Mouse (Mus musculus) kidney, postnatal 0 days (tissue): ENCODE measurements around the gene Smad3. TPM values are rescaled to one million over a fixed set of nuclear protein-coding genes. Genes with fewer than 3 reads are reported as not detected.

Experiments
- ATAC-seq: fragments of 200-750 bp; cut with Nextera tagmentation; replicated peaks from 2 replicates; pipeline ENCODE4 v1.8.0; 2017; ENCODE audit warnings: low read depth, moderate number of reproducible peaks, moderate TSS enrichment, moderate library complexity; ENCODE audit not compliant: low FRiP score
- DNase-seq: peaks from one replicate; pipeline ENCODE4 v3.0.0-alpha.2; 2016; ENCODE audit warnings: low spot score
- H3K27ac ChIP-seq: fragments of 300-500 bp; sonication (generic); 2 replicates; pipeline ENCODE4 v1.5.1; 2014; ENCODE audit warnings: mild to moderate bottlenecking
- H3K27me3 ChIP-seq: fragments of 300-500 bp; sonication (generic); 2 replicates; pipeline ENCODE4 v1.6.1; 2014; ENCODE audit warnings: low read length, mixed read lengths; ENCODE audit not compliant: insufficient read depth
- H3K36me3 ChIP-seq: fragments of 300-500 bp; sonication (generic); 2 replicates; pipeline ENCODE4 v1.6.1; 2014; ENCODE audit warnings: low read length, mixed read lengths; ENCODE audit not compliant: insufficient read depth
- H3K4me1 ChIP-seq: fragments of 300-500 bp; sonication (generic); replicated peaks from 2 replicates; pipeline ENCODE4 v1.6.1; 2014; ENCODE audit warnings: antibody characterized with exemption, low read length, mixed read lengths; ENCODE audit not compliant: insufficient read depth
- H3K4me2 ChIP-seq: fragments of 300-500 bp; sonication (generic); 2 replicates; pipeline ENCODE4 v1.6.1; 2014; ENCODE audit warnings: mild to moderate bottlenecking, low read length, moderate library complexity, mixed read lengths
- H3K4me3 ChIP-seq: fragments of 300-500 bp; sonication (generic); replicated peaks from 2 replicates; pipeline ENCODE4 v1.5.1; 2014; ENCODE audit warnings: low read depth, low read length
- H3K9ac ChIP-seq: fragments of 300-500 bp; sonication (generic); 2 replicates; pipeline ENCODE4 v1.6.1; 2014; ENCODE audit warnings: low read depth, low read length
- H3K9me3 ChIP-seq: fragments of 300-500 bp; sonication (generic); replicated peaks from 2 replicates; pipeline ENCODE4 v1.6.1; 2016; ENCODE audit warnings: low read length, inconsistent platforms, mixed read lengths
- CTCF ChIP-seq: IDR thresholded peaks from 2 replicates; pipeline ENCODE4 v1.5.1; 2016; ENCODE audit warnings: antibody characterized with exemption, low read depth, mild to moderate bottlenecking, moderate library complexity
- WGBS: fragments of 180-500 bp; shearing (Covaris S2); extraction: QIAGEN DNeasy Blood & Tissue Kit; methylation state at CpG from one replicate; pipeline ENCODE4 v1.1.7; 2014; 5-methylcytosine and 5-hydroxymethylcytosine counted together
- polyA plus RNA-seq: library from polyadenylated mRNA; unstranded; fragments of >200 nt; fragmentation: Nextera tagmentation; extraction: Ambion mirVana; gene quantifications from 2 replicates; pipeline ENCODE4 v1.2.1, GENCODE M21; 2015

Gene Smad3
- polyA plus RNA-seq, 1 experiment from 2014 or later: 20.0 TPM

DNA sequence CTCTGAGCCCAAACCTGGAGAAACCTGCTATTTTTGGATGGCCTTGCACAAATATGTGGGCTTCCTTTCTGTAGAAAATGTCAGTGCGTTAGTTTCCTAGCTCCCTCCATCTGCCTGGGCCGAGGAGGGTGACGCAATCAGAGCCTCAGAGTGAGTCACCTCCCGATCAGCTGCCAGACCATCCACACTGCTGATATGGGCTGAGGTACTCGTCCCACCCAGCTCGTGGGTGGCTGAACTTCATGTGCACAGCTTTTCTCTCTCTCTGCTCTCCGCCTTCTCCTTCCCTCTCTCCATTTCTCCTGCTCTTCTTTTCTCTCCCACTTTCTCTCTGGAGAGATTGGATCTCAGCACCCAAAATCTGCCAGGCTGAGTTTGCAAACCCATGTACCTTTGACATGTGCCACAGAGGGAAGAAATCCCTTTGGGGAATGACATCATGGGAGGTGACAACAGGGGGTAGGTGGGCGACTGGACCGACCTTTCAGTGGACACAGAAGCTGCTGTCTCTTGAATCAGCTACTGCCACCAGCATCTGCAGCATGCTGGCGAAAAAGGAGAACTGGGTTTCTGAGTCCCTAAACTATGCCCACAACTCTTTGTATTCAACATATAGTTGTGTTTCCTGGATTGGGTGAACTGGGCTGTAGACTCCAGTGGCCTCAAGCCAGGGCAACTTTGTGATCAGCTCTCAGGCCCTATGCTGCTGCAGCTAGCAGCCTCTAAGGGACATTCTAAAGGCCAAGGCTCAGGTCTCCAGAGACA lies 36.1 kb upstream of the Smad3 start:
- H3K36me3 ChIP-seq: no peaks in the 10 kb centered on the region
- H3K9ac ChIP-seq: no peak overlapping the region
- H3K27ac ChIP-seq: no peak overlapping the region
- TF ChIP-seq CTCF: no peak
- 55% methylated on average over 10 of the region's 10 CpGs for WGBS
- DNase-seq (peak; percentile 45), ATAC-seq (no peak)
- no peaks in the 10 kb centered on the region for H3K9me3 ChIP-seq
- H3K27me3 ChIP-seq: no peaks in the 10 kb centered on the region
- H3K4me1 ChIP-seq: 0 out of 2 replicates have a peak, but pooled peaks cover 3% of the 10 kb centered on the region
- no peak overlapping the region for H3K4me3 ChIP-seq
- H3K4me2 ChIP-seq: no peak overlapping the region

DNA sequence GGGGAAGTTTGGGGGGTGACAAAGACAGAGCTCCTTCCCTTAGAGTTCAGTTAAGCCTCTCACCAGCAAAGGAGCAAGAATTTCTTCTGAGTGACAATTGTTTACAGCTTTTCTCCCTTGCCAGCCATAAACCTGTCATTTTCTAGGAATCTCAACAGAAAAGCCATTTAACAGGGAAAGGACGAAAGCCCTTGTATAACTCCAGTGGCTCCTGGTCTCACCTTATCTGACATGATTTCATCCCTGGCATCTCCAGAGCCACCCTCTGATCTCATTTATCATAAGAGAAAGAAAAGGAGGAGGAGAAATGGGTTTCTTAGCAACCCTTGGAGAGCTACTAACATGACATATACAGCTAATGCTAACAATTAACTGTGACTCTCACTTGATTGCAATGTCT lies 33.9 kb upstream of the Smad3 start:
- DNase-seq: peak; percentile 75
- Histone ChIP-seq H3K27me3 (no peaks in the 10 kb centered on the region), H3K36me3 (no peaks in the 10 kb centered on the region), H3K27ac (peak overlapping the region; percentile 63; the same call in 1 of the 2 replicates), H3K4me3 (no peak overlapping the region), H3K9ac (no peak overlapping the region), H3K4me2 (no peak overlapping the region), H3K4me1 (0 out of 2 replicates have a peak, but pooled peaks cover 11% of the 10 kb centered on the region), H3K9me3 (no peaks in the 10 kb centered on the region)
- TF ChIP-seq CTCF: no peak
- no peak for ATAC-seq
- 65% methylated on average over 1 of the region's 1 CpGs for WGBS

DNA sequence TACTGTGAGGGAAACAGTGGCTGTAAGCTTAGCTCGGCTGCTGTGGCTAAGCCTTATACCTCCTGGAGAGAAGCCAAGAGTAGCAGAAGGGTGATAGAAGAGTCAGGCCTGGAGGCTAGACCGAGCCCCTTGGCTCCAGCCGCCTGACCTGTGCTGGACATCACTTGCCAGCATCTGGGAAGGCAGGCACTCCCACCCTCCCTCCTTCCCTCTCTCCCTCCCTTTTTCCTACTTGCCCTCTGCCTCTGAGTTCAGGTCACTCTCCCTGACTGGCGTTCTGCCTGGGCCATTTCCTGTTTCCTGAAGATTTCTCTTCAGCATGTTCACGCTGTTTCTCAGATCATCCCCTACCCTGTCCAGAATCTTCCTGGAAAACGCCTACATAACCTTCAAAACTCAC lies 33.5 kb upstream of the Smad3 start:
- no peaks in the 10 kb centered on the region for H3K36me3 ChIP-seq
- no peak overlapping the region for H3K9ac ChIP-seq
- H3K4me3 ChIP-seq: no peak overlapping the region
- H3K9me3 ChIP-seq: no peaks in the 10 kb centered on the region
- H3K27ac ChIP-seq: peak overlapping the region; percentile 63
- DNase-seq: peak; percentile 84
- no peaks in the 10 kb centered on the region for H3K27me3 ChIP-seq
- H3K4me2 ChIP-seq: no peak overlapping the region
- TF ChIP-seq CTCF: no peak
- H3K4me1 ChIP-seq: 0 out of 2 replicates have a peak, but pooled peaks cover 9% of the 10 kb centered on the region
- 15% methylated on average over 6 of the region's 6 CpGs for WGBS
- no peak for ATAC-seq

DNA sequence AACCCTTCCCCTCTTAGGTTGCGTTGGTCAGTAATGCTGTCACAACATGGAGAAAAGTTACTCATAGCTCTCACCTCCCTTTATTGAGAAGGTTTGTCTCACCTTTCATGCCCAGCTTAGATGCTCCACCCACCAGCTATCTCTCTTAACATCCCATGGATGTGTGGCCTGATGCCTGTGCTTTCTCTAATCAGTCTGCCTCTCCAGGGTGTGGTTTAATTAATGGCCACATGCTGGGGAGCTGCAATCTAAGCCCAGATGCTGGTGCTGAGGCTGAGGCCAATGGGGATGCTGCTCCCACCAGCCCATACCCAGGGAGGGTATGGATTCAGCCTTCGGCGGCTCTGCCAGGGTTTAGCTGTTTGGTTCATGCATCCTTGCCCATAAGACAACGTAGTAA lies 32.4 kb upstream of the Smad3 start:
- WGBS: 92% methylated on average over 4 of the region's 4 CpGs
- Histone ChIP-seq H3K4me1 (0 out of 2 replicates have a peak, but pooled peaks cover 13% of the 10 kb centered on the region), H3K36me3 (no peaks in the 10 kb centered on the region)

DNA sequence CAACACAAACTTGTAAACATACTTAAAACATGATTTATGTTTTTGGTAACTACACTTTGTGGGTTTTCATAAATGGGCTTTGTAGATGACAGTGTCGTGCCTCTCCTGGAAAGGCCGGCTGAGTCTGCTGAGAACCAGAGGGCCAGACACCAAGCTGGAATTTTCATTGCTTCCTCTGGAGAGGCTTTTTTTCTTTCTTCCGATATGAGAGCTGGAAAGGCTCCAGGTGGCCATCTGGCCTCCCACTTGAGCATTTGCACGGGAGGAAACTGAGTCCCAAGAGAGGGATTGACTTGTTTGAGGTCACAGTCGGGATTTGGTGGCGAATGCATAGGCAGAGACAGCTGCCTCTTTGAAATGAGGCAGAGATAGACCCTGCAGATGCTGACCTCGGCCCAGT lies 31.6 kb upstream of the Smad3 start:
- no peak overlapping the region for H3K4me2 ChIP-seq
- no peak for ATAC-seq
- H3K27me3 ChIP-seq: no peaks in the 10 kb centered on the region
- H3K36me3 ChIP-seq: no peaks in the 10 kb centered on the region
- no peak overlapping the region for H3K4me3 ChIP-seq
- peak; percentile 79 for DNase-seq
- 43% methylated on average over 7 of the region's 7 CpGs for WGBS
- H3K9ac ChIP-seq: no peak overlapping the region
- H3K9me3 ChIP-seq: no peaks in the 10 kb centered on the region
- no peak for TF ChIP-seq CTCF
- 0 out of 2 replicates have a peak, but pooled peaks cover 13% of the 10 kb centered on the region for H3K4me1 ChIP-seq
- H3K27ac ChIP-seq: no peak overlapping the region

More for the DNA sequence above, 32.4 kb upstream of the Smad3 start:
- TF ChIP-seq CTCF: no peak
- Histone ChIP-seq H3K9me3 (no peaks in the 10 kb centered on the region), H3K27me3 (no peaks in the 10 kb centered on the region), H3K27ac (no peak overlapping the region), H3K4me2 (no peak overlapping the region), H3K4me3 (no peak overlapping the region), H3K9ac (no peak overlapping the region)
- no peak for DNase-seq
- no peak for ATAC-seq

DNA sequence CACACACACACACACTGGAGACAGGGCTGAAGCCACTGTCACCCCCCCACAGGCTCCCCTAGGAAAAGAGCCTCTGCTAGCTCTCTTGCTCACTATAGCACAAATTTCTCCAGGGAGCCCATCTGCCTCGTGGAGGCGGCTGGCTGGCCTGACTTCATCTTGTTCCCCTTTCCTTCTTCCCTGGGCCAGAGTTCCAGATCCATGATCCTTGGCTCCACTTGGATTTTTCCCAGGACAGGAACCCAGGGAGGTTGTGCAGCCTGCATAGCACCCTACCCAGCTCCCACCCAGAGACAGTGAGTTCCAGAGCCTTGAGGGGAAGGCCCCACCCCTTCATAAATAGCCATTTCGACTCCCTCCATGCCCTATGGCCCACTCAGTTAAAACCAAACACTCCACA lies 29.8 kb upstream of the Smad3 start:
- Histone ChIP-seq H3K9me3 (no peaks in the 10 kb centered on the region), H3K36me3 (no peaks in the 10 kb centered on the region), H3K4me2 (no peak overlapping the region), H3K4me3 (no peak overlapping the region), H3K27ac (no peak overlapping the region), H3K27me3 (no peaks in the 10 kb centered on the region), H3K9ac (no peak overlapping the region), H3K4me1 (peaks cover 13% of the 10 kb centered on the region; the same call in 1 of the 2 replicates)
- no peak for TF ChIP-seq CTCF
- 38% methylated on average over 3 of the region's 3 CpGs for WGBS
- ATAC-seq: no peak
- no peak for DNase-seq
